Mouse (Mus musculus): Measurements from ENCODE around the gene Megf11.

DNA sequence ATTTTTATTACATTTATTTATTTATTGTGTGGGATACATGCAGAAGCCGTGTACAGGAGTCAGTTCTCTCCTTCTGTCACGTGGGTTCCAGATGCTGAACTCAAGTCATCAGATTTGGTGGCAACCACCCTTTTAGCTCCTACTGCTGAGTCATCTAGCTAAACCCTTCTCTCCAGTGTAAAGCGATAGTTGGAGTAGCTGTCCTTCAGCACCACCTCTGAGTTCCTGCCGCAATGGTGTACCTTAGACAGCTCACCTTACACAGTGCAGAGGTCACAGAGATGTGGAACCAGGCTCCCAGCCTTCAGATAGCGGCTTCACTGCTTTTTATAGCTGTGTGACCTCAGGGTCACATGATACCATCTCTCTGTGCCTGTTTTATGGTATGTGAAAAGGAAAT lies 282.1 kb downstream of the Megf11 start:
- TF ChIP-seq CTCF (IDR thresholded peaks at IDR 0.05; ENCODE audit: low read depth, low read length) (no peak), EP300 (IDR thresholded peaks at IDR 0.05; ENCODE audit: insufficient read depth, low read depth, low read length) (no peak), POLR2A (IDR thresholded peaks at IDR 0.05; ENCODE audit: insufficient read depth, low read length) (no peak)
